Mouse (Mus musculus): ENCODE measurements around the gene Nell1. TPM values are rescaled to one million over a fixed set of nuclear protein-coding genes. Genes with fewer than 3 reads are reported as not detected.
"Not testable (repeated sequence)": the region's sequence is repeated elsewhere in the genome, so short reads cannot be mapped to it uniquely, and the experiment has no call there.

The Nell1 gene
- total RNA-seq (2021), result 1 to 10 TPM; 1.5 to 2.1 TPM
- long read RNA-seq, experiment 1, result 0 reads
- long read RNA-seq, experiment 2, full-length matches to known transcripts, result 2 of 2 reads
- long read RNA-seq, experiment 2, partial matches to known transcripts, result 0 of 2 reads
- long read RNA-seq, experiment 2, other reads (novel, unspliced or antisense), result 0 of 2 reads

DNA sequence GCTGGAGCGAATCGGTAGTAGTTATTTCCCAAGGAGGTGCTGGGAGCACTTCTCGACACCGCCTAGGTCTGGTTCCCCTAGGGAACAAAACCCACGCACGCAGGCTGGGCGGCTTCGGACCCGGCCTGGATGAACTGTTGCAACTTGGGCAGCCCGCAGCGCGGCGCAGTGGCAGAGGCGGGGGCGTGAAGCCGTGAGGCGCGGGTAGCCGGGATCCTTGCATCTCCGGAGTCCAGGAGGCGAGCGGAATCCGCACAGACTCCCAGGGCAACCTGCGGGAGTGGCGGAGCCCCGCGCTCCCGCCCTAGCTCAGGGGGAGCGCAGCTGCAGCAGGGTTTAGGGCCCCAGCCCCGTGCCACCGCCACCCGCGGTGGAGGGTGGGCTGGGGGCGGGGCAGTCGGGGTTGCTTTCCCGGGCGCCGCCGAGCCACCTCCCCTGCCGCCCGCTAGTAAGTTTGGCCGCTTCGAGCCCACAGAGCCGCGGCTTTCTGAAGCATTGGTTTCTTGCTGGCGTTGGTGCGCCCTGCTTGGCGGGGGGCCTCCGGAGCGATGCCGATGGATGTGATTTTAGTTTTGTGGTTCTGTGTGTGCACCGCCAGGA is at the start of gene Nell1:
Gene Nell1, plus strand, starts transcription at position 24 of the 600 bp plus-strand sequence.
- no peak for DNase-seq (ENCODE audit: low spot score in 2 of 2)

DNA sequence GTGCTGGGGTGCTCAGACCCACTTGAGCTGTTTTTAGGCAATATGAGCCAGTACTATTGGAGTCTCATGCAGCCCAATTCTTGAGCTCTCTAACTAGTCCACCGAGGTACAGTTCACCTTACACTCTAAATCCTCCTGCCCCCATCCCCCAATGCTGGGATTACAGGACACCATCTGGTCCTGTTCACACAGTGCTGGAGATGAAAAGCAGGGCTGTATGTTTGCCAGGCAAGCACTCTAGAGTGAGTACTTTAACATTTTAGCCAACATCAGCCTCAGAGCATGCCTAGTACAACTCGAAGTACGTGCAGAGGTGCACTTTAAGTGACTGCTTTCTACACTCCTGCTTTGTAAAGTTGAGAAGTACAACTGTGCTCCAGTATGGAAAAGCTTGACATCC is 46.1 kb upstream of the Nell1 start:
- no peak for DNase-seq (ENCODE audit: low spot score in 2 of 2)

DNA sequence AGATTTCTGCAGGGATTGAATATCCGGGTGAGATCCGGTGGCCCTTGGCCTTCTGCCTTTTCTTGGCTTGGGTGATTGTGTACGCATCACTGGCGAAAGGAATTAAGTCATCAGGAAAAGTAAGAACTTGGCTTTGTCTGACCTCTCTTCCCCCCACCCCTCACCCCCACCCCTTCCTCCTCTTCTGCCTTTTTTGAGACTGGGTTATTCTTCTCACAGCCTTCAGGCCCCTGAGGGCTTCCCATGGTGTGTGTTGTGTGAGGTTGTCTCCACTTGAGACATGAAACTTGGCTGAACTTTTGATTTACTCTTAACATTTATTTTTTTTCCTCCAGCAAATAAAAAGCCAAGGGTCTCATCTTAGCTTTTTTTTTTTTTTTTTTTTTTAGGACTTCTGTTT is 44.7 kb upstream of the Nell1 start:
- DNase-seq (ENCODE audit: low spot score in 2 of 2), result no peak

DNA sequence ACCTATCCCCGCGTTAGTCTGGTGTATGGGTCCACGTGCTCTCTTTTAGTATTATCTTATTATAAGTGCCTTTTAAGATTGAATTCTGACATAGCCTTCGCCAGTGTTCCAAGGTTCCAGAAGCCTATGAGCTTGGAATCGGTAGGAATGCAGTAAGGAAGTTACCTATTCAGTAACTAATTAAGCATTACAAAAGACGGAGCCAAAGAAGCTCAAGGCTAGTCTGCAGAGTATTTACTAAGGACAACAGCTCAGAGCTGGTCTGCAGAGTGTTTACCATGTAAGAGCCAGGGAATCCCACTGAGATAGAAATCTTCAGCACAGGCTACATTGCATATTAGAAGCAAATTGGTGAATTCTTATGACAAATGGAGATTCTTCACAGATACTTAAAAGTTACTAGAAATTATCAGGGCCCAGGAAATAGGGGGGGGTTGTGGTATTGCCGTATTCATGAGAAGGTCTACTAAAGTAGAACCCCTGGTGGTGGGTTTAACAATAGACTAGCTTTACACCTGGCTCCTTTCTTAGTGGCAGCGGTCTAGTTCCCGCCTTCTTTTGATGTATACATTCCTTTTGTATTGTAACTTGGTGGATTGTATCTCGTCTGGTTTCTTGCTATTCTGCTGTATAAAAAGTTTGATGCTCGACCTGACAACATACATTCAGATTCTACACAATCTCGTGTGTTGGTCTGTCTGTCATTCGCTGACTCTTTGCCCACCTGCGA is 41.1 kb upstream of the Nell1 start:
- DNase-seq (ENCODE audit: low spot score in 2 of 2), result not testable (repeated sequence)

DNA sequence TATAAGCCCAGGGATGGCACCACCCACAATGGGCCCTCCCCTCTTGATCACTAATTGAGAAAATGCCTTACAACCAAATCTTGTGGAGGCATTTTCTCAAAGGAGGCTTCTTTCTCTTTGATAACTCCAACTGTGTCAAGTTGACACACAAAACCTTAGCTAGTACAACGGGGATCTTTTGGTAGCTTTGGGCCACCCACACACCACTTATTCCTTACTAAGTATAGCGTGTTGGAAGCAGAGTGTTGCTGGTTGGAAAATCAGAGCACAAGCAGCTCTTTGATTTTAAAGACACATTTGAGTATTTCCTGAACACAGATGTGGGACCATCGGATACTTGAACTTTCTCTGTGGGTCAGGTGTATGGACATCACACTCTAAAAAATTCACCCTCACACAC is 37.8 kb upstream of the Nell1 start:
- no peak for DNase-seq (ENCODE audit: low spot score in 2 of 2)

DNA sequence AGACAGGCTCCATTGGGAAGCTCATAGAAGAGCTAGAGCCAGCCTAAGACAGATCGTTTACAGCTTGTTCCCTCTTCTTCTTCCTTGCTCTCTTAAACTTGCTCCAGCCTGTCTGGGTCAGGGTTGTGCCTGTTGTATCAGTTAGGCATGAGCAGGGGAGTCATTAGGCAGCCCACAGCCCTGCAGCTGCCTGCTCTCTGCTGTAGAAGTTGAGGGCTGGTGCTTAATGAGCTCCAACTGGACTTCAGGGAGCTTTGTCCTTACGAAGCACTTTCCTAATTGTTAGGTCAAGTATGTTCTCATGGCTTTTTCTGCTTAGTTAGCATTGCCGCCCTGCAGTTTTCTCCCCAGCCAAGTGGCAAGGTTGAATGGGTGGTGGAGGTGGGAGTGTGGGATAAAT is 32.6 kb upstream of the Nell1 start:
- no peak for DNase-seq (ENCODE audit: low spot score in 2 of 2)

DNA sequence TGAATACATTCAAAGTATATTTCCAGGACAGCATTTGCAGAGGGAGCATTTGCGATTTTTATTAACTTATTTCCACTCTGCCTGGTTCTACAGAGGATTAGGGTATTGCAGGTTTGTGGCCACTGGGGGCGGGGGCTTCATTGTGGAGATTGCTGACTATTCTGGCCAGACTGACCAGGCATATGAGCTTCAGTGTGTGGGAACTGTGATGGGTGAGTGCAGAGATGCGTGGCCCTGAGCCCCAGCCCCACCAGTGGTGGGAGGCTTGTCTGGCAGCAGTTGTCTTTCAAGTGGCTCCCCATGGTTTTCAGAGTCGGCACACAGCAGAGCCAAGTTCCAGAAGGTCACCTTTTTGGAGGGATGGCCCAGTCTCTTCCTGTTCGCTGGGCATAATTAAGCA is 32.2 kb upstream of the Nell1 start:
- DNase-seq (ENCODE audit: low spot score in 2 of 2), result no peak

DNA sequence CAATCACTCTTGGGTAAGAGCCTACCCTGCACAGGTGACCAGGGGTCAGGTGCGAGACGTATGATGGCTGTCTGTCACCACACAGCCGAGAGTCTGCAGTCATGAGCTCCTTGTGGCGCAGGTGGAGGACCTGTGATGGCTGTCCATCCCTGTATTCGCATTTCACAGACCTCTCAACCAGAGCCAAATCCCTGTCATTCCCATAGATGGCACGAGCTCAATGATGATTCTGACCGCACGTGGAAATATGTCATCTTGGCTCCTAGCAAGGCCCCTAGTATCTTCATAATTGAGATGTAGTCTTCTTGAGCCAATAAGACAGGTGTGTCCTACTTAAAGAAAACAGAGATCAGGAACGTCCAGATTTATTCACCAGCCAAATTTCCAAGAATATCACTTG is 28.0 kb upstream of the Nell1 start:
- DNase-seq (ENCODE audit: low spot score in 2 of 2), result no peak

DNA sequence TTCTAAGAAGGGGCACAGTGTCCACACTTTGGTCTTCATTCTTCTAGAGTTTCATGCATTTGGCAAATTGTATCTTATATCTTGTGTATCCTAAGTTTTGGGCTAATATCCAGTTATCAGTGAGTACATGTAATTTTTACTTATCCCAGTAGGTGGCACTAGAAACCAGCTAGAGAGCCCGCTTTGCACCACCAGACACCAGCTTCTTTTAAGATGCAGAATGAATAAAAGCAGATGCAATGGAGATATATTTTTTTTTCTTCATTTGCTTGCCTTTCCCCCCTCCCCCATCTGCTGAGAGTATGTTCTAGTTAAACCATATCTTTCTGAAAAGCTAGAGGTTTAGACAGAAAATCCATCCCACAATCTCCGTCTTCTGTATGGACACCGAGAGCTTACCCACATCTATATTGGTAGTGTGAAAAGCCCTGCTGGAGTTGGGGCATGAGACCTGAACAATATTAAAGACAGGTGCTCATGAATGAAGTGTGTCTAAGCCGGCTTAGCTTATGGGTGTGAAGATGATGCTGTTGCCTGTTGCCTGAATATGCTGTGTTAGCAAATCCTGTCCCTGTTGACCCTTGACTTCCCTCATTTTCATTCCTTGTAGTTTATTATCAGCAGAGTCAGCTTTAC is 21.0 kb upstream of the Nell1 start:
- no peak for DNase-seq (ENCODE audit: low spot score in 2 of 2)

DNA sequence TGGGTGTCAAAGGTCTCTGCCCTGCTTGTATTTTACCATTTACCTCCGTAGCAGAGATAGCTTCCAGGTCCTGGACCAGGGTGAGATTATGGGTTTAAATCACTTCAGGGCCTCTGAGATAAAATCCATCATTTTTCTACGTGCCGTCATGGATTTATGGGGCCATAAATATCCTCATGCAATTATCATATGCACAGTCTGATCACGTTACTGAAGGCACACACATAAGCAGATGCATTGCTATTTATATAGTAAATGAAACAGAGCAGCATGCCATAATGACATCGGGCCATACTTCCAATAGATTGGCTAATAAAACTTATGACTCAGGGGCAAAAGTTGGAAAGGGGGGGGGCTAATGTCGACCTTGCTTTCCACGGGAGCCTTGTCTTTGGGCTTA is 19.8 kb upstream of the Nell1 start:
- DNase-seq (ENCODE audit: low spot score in 2 of 2), result no peak

DNA sequence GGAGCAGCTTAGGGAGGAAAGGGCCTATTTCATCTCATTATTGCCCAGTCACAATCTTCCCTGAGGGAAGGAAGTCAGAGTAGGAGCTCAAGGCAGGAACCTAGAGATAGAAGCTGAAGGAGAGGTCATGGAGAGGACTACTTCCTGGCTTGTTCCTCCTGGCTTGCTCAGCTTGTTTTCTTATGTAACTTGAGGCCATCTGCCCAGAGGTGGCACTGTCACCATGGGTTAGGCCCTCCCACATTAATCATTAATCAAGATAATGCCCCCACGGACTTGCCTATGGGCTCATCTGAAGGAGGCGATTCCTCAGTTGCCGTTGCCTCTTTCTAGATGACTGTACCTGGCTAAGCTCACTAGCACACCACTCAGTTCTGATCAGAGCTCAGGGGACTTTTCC is 17.5 kb upstream of the Nell1 start:
- no peak for DNase-seq (ENCODE audit: low spot score in 2 of 2)

DNA sequence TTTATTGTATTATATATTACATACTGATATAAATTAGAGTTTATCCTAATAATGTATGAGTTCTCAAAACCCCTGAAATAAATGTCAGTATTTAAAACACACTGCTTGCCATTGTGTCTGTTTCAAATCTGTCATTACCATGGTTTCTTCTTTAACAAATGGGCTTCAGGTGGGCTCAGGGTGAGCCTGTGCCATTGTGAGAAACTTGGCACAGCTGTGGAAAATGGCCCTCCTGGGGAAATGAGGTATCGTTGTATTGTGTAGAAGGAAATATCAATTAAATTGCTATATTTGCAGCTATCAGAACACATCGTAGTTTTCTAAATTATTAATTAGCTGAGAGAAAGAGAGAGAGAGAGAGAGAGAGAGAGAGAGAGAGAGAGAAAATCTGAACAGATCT is 10.9 kb upstream of the Nell1 start:
- DNase-seq (ENCODE audit: low spot score in 2 of 2), result no peak

DNA sequence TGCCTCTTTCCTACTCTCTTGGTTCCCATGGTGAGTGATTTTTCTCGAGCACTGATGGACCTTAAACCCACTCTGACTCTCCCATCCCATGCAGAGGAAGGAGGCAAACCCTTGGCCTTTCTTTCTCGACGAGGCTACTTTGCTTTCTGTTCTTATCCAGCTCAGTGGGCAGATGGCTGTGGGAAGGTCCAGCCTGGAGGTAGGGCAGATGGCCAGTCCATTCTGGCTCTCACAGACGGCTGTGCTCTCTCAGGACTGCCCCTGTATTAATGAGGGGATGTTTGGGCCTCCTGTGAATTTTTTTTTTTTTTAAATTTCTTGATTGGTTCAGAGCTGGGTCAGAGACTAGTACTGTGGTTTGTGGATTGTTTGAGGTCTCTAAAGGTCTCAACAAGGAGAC is 5.1 kb upstream of the Nell1 start:
- no peak for DNase-seq (ENCODE audit: low spot score in 2 of 2)

DNA sequence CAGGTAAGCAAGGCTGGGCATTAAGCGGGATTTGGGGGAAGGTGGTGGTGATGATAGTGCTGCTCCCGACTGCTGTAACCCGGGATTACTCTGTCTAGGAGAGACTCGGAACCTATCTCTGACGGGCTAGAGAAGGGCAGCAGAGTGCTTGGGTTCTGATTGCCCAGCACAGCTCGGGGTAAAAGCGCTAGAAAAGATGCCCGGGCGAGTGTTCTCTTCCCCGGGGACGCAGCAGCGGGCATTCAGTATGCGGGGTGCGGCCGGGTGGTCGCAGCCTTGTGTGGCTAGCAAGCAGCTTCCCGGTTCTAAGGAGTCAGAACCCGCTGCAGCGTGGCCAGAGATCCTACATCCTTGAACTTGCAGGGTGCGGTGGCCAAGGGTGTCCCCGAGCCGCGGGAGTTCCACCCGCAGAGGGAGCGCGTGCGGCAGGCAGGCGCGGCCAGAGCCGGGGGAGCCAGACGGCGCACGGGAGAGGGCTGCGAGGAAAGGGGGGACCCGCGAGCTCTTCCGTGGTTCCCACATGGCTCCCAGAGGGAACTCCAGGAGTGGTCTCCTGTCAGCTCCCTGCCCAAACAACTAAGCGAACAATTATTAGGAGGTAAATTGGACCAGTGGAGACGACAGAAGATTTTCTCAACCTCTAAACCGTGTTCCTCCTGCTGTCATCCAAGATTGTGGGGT is 917 bp downstream of the Nell1 start:
- no peak for DNase-seq (ENCODE audit: low spot score in 2 of 2)

DNA sequence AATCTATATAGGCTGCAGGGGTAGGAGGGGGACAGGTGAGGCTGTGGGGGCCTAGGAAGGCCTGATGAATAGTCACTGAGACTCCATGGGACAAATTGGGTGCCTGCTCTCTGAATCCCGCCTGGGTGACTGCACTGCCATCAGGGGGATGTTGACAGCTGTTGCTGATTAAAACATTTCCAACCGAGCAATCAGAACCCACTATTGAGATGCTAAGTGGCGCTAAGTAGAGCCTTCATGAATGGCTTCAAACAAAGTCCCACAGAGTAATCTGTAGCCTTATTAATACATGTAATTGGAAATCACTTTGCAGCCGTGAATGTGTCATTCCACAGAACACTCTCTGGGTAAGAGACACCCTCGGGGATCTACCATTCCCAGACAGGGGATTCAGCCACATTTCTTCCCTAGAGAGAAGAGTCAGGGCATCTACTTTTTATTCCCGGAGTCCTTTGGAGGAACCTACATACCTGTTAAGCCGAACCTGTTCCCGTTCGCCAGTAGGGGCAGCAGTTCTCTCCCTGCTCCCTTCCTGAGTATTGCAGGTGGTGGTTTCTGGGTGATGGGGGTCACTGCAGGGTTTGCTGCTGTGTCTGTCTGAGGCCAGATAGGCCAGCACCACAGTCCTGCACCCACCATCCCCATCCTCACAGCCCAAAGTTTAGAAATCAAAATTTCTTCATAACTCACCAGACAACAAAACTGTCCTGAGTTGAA is 7.0 kb downstream of the Nell1 start:
- no peak for DNase-seq (ENCODE audit: low spot score in 2 of 2)

DNA sequence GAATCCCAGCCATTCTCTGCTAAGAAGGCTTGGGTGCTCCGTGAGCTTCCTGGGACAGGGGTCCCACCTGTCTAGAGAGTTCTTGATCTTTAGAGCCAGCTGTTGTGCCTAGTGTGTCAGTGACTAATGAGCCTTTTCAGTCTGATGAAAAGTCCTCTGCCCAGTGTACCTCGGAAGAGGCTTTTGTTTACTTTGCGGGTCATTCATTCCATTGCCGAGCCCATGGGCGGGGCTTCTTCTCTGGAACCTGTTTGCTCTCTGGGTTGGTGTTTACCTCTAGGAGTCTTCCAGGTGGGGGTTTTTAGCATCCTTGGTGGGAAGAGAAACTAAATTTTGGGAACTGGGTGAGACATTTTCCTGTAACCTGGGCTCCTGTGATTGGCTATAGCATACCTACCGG is 10.0 kb downstream of the Nell1 start:
- no peak for DNase-seq (ENCODE audit: low spot score in 2 of 2)

DNA sequence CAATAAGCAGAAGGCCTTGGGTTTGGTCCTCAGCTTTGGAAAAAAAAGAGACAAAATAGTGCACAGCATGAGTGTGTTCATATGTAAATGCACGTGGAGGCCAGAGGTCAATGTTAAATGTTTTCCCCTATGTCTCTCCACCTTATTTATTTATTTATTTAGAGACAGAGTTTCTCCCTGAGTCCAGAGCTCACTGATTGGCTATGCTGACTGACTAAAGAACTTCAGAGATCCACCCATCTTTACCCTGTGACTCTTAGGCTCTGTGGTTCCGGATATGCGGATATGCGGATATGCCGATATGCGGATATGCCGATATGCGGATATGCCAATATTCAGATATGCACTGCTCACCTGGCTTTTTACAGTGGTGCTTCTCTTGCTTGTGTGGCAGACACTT is 11.3 kb downstream of the Nell1 start:
- no peak for DNase-seq (ENCODE audit: low spot score in 2 of 2)

DNA sequence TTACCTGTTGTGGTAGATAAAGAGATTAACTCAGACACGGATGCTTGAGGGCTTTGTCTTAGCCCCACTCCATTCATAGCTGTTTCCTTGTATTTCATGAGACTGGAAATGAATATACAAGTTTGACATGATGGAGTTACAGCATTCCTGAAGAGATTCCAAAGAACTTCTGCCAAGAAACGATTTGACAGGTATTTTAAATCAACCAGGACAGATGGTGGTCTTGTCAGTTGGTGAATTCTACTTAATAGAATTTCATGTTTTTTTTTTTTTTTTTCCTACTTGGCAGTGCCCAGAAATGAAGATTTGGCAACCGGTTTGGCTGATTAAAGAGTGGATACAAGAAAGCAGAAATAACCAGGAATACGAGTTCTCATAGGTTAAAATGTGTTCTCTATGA is 24.7 kb downstream of the Nell1 start:
- DNase-seq (ENCODE audit: low spot score in 2 of 2), result no peak

DNA sequence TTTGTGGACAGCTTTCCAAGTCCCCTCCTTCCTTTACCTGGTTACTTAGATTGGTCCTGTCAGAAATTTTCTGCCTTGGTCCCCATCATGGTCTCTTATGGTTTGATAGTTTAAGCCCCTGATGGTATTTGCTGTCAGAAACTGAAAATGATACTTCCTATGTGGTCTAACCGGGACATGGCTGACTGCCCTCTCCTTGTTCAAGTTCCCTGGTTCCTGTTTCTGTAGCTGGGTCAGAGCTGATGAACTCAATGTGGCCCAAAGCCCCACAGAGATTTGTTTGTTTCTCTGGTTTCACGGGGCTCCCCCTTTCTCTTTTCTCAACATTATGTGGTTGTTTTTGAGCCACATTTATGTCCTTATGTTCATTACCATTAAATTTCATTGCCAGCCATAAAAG is 30.6 kb downstream of the Nell1 start:
- DNase-seq (ENCODE audit: low spot score in 2 of 2), result no peak

DNA sequence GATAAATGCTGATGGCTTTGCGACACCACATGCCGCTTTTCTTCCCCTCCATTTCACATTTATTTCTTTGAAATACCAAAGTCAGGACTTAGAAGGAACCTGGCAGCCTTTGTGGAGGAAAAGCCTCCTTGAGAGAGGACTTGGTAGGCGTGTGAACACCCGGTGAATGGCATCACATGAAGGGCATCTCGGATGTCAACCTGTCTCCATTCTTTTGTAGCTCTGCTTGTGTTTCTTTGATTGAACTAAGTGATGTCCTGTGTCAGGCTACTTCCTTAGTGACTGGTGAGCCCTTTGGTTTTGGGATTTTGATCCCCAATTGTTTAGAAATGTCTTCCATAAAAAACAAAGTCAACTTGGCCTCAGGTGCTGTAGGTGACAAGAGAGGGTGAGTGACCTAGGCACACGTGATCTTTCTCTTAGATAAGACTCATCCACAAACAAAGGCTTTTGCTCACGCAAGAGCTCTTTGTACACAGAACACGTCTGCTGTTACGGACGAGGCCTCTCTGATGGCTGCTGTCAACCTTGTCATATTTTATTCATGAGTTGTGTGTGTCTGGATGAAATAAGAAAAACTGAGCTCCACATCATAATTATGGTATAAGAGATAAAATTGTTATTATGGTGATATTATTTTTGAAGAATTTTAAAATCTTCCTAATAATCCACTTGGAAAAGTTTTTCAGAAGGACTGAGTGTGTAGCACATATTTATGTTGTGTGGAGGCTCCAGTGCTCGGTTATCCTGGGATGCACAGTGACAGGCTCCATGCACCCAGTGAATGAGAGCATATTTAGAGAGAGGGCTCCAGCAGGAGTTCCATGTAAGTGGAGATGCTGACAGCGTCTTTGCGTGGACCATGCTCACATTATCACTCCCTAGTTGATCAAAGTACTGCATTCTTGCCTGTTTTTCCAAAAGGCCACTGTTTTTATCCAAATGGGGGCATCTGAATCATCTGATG is 60.8 kb downstream of the Nell1 start:
- no peak for DNase-seq (ENCODE audit: low spot score in 2 of 2)

Data from adrenal gland, postnatal 4 days (tissue).